Mouse (Mus musculus): ENCODE measurements around the gene Fmc1.
"Not testable (repeated sequence)": the region's sequence is repeated elsewhere in the genome, so short reads cannot be mapped to it uniquely, and the experiment has no call there.

Fmc1 gene

DNA sequence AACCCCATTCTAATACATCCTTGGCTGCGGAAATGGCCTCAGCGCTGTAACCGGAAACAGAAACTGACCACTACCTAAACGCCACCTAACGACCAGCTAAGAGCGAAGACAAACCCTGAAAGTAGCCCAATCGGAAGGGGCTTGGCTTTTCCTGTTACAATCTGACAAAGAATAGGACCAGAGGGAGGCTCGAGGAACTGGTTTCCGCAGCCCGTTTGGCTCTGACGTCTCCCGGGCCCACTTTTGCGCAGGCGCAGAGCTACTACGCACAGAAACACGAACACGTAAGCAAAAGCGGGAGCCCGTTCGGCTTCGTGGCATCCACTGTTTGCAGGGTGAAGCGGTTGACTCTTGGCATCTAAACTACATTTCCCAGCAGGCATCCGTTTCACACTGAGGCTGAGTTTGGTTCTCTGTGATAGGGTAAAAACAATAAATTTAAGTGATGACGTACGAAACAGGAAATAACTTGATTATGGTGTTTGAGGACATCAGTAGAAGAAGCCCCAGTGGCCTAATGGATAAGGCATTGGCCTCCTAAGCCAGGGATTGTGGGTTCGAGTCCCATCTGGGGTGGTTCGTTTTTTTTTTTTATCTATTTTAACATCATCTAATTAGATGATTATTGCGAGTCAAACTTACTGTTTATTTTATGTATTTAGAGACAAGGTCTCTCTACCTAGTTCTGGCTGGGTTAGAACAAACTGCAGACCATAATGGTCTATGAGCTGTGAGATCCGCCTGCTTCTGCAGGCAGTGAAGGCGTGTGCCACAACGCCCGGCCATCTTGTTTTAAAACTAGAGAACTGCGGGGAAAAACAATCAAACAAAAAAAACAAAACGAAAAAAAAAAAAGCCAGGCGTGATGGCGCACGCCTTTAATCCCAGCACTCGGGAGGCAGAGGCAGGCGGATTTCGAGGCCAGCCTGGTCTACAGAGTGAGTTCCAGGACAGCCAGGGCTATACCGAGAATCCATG is at the start of gene Fmc1:
Gene Fmc1, plus strand, starts transcription at position 75 of the 978 bp plus-strand sequence.
- peak; percentile 98 to 99 for DNase-seq (ENCODE audit: low spot score in 2 of 2)

DNA sequence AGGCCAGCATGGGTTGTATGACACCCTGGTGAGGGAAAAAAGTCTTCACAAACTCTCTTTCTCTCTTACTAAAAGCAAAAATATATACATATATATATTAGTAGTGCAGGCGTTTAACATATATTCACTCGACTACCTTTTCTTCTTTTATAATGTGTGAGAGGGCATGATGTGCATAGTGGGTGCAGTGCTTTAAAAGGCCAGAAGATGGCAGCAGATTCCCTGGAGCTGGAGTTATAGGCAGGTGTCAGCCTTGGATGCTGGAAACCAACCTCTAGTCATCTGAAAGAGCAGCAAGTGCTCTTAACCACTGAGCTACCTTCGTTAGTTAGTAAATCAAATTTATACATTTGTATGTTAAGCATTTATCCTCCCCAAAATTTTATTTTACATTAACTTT is 40.8 kb upstream of the Fmc1 start:
- DNase-seq (ENCODE audit: low spot score in 2 of 2): peak; percentile 20 to 37

DNA sequence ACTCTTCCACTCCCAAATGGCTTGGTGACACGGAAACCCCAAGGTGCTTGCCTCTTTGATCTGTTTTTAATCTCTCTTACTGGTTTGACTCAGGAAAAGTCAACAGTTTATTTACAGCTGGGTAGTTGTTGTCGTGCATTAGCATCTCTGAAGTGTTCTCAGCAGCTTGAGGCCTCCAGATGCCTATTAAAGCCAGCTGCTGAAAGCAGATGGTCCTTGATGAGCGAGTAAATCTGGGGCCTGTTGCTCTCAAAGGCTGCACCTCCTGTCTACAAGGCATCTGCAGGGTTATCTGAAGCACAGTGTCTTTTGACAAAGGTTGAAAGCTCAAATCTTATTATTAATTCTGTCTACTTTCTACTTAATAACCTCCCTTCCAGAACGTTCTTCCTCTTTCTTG is 37.7 kb upstream of the Fmc1 start:
- DNase-seq (ENCODE audit: low spot score in 2 of 2): no peak

DNA sequence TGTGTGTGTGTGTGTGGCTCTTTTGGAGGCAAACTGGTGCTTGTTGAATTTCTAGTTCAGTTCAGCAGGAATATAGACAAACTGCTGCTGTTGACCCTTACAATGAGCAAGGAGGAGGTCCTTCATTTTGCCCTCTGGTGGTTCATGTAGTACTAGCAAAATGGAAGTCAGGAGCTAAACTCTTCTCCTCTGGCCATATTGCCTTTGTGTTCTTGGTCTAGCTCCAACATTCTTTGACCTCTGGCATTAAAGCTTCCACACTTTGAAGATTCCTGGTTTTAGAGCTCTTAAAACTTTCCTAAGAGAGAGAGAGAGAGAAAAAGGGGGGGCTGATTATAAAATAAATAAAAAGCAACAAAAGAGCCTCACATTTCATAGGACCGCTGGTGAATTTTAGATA is 21.2 kb upstream of the Fmc1 start:
- DNase-seq (ENCODE audit: low spot score in 2 of 2): no peak

DNA sequence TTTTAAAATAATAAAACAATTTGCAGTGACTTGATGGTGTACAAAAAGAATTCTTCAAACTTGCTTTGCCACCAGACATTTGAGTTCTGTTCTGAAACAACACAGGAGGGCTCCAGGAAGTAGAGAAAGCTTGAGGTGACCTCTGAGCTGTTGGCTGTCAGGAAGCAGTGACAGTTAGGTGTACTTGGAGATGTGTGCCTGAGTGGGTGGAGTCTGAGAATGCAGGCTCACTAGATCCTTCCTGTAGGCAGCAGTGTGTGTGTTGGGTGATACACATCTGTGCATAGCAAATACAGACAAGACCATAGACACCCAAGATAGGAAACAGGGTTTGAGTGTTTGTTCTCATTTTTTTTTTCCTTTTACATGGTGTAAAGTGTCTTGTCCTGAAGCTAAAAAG is 20.5 kb upstream of the Fmc1 start:
- DNase-seq (ENCODE audit: low spot score in 2 of 2): no peak

DNA sequence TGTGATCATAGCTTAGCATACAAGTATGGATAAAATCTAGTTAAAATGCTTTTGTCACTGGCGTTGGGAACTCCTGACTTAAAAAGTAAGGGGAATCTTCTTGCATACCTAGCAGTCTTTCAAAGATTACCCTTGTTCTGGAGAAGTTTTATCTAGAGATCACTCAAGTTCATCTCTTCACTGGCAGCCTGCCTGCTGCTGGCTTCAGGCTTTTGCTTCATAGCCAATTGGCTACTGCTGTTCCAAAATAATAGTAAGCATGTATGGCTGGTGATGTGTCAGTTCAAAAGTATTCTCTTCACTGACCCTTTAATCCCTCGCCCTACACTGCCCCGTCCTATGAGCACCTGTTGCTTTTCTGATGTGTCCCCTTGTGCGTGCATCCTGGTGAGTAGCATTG is 18.1 kb upstream of the Fmc1 start:
- DNase-seq (ENCODE audit: low spot score in 2 of 2): no peak

DNA sequence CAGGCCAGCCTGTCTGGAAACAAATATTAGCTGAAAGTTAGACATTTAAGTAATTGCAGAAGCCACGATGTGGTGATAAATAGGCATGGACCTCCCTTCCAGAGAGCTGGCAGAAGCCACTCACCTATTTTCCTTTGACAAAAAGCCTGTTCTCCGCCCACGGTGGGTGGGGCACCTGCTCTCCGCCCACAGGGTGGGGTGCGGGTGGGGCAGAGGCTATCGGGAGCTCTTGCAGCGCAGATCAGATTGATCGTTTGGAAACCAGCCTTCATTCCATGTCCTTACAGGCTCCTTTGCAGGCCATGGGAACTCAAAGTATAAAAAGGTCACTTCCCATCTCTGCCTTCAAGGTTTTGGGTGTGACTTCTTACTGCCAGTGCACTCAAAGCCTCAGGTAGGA is 9.5 kb upstream of the Fmc1 start:
- DNase-seq (ENCODE audit: low spot score in 2 of 2): peak in 1 of 2 experiments; percentile 27

DNA sequence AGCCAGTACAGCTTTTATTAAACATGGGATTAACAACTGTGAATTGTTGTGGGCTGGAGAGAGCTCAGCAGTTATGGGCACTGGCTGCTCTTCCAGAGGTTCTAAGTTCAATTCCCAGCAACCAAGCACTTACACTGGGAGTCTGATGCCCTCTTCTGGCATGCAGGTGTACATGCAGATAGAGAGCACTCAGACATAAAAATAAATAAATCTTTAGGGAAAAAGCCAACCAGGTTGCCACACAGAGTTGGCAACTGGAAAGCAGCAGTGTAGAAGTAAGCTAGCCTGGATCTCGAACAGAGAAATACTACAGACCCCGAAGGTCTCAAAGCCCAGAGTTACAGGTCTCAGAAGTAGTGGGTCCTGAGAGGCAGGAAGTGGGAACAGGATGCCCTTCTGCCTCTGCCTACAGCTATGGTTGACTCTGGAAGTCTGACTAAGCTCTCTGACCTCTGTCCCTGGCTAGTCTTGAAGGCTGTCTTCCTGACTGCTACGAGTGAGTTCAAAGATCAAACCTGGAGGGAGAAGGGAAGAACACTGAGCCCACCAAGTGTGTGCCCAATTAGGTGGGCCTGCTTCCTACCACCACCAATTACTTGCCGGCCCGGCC is 2.0 kb upstream of the Fmc1 start:
- DNase-seq (ENCODE audit: low spot score in 2 of 2): peak in 1 of 2 experiments; percentile 12

DNA sequence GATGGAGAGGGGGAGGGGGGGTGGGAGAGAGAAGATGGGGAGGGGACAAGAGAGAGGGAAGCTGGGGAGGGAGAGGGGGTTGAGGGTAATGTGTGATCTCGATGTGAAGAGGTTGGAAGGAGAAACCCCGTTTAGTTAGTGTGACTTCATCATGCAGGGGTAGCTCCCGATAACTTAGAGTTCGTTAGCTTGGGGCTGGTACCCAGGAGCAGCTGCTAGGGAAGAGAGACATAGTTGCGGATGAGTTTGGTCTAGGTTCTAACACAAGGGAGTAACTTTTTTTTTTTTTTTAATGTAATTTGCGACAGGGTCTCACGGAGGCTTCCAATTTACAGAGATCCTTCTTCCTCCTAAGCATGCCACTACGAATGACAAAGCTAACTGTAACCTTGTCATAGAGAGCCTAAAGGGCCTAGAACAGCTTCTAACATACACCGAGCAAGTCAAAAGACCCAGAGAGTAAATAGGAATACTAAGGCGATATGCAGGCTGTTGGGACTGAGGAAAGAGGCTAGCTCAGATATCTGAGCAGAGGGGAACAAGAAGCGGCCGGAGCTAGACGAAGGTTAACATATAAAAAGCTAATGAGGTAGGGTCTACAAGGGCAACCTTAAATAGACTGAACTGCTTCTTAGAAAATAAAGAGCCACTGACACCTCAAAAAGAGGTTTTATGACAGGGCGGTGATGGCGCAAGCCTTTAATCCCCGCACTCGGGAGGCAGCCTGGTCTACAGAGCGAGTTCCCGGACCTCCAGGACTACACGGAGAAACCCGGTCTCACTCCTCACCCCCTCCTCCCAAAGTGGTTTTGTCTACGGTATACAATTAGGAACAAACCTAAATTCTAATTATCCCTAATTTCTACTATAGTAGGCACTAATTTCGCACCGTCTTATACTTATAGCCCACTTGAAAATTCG is 542 bp upstream of the Fmc1 start:
- peak in 1 of 2 experiments; percentile 13 for DNase-seq (ENCODE audit: low spot score in 2 of 2)

DNA sequence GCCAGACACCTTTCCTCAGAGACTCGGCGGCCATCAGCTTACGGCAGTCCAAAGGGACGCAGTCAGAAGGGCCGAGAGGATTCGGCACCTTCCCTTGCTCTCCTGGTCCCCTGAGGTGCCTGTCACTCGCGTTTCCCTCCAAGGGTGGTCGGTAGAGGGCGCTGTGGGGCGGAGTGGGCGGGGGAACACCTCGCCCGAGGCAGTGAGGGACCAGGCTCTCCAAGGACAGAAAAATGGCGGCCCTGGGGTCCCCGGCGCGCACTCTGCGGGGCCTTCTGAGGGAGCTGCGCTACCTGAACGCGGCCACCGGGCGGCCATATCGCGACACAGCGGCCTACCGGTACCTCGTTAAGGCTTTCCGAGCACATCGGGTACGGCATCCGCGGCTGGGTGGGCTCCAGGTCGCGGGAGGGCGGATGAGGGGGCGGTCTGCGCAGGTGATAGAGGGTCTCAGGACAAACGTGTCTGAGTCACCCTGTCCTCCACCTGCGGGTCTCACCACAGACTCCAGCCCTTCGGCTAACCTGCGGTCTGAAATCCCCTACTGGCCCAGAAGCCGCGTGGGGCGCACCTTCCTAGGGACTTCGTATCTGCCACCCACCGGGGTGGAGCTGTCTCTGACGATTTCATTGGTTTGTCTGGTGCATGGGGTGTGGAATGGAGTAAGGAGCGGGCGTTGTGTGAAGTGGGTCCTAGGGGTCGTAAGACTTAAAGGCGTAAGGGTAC is 1.5 kb downstream of the Fmc1 start:
- peak; percentile 95 to 97 for DNase-seq (ENCODE audit: low spot score in 2 of 2)

DNA sequence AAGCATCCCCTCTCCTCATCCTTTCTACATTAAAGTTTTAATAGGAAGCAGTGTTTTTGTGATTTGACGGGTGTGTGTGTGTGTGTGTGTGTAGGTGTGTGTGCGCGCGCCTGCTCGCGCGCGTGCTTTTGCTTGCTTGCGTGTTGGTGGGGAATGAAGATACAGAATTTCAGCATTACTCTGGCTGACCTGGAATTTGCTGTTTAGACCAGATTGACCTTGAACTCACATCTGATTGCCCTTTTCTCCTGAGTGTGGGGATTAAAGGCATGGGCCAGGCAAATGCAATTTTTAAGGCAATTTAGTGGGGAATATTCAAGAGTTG is 2.0 kb downstream of the Fmc1 start:
- DNase-seq (ENCODE audit: low spot score in 2 of 2): no peak

DNA sequence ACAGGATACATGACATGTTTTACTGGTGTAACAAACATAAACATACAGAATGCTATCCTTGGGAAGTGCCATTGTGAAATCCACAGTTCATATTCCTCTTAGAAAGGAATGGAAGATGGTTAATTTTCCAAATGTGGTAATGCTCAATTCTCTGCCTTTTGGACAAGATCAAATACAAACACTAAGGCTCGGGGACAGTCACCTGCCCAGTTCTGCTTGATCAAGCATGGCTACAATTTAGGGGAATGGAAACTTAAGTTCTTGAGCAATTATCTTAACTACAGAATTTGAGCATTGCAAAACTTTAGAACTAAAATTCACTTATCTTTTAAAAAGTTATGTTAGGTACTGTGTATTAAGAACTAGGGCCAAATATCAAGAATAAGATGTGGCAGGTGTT is 2.5 kb downstream of the Fmc1 start:
- DNase-seq (ENCODE audit: low spot score in 2 of 2): no peak

DNA sequence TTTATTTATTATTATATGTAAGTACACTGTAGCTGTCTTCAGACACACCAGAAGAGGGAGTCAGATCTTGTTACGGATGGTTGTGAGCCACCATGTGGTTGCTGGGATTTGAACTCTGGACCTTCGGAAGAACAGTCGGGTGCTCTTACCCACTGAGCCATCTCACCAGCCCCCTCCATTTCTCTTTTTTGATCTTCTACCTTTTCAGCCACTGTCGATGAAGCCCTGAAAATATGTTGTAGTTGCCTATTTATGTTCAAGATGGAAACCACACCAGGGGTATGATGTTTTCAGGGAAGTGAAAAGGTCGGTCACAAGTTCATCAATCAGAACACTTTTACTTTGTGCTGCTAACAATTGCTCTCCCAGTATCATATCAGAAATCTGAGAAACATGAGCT is 10.8 kb downstream of the Fmc1 start:
- DNase-seq (ENCODE audit: low spot score in 2 of 2): not testable (repeated sequence)

DNA sequence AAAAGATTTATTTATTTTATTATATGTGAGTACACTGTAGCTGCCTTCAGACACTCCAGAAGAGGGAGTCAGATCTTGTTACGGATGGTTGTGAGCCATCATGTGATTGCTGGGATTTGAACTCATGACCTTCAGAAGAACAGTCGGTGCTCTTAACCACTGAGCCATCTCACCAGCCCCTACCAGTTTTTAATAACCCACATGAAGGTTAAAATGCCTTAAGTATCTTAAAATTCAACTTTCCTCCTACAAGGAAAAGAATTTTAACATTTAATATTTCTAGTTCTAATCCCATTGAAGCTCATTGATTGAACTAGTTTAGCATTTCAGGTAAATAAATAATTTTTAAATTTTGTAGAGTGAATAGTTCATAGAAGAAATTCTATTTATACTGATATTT is 13.7 kb downstream of the Fmc1 start:
- not testable (repeated sequence) for DNase-seq (ENCODE audit: low spot score in 2 of 2)

DNA sequence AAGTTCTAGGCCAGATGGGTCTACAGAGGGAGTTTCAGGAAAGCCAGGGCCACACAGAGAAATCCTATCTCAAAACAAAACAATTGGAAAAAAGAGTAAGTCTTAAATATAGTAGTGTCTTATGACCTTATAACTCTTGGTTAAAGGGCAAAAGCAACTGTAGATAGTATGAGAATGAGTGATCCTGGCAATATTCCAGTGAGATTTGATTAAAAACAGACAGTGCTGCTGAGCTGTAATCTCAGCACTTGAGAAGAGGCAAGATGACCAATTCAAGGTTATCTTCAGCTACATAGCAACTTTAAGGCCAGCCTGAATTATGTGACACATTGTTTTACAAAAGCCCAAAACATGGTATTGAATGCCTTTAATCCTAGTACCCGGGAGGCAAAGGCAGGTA is 14.4 kb downstream of the Fmc1 start:
- no peak for DNase-seq (ENCODE audit: low spot score in 2 of 2)

DNA sequence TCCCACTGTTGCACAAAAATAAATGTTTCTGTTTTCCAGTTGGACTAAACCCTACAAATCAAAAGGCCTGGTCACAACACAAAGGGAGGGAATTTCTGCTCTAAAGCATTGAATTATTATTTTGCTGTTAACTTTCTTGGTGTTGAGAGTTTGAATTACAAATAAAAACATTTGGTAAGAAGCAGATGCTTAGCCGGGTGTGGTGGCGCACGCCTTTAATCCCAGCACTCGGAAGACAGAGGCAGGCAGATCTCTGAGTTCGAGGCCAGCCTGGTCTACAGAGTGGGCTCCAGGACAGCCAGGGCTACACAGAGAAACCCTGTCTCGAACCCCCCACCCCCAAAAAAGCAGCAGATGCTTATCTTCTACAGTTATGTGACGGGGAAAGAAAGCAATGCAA is 15.3 kb downstream of the Fmc1 start:
- not testable (repeated sequence) for DNase-seq (ENCODE audit: low spot score in 2 of 2)

DNA sequence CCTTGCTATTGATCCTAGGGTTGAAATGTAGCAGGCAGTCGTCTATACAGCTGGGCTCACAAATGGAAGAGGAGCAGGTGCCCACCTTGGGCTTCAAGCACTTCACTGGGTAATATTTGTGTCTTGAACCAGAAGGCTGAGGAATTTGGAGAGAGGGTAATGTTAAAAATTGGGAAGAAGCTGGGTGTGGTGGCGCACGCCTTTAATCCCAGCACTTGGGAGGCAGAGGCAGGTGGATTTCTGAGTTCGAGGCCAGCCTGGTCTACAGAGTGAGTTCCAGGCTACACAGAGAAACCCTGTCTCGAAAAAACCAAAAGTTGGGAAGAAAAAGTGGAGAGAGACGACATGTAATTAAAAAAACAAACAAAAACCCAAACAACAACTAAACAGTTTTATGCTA is 16.5 kb downstream of the Fmc1 start:
- DNase-seq (ENCODE audit: low spot score in 2 of 2): not testable (repeated sequence)

DNA sequence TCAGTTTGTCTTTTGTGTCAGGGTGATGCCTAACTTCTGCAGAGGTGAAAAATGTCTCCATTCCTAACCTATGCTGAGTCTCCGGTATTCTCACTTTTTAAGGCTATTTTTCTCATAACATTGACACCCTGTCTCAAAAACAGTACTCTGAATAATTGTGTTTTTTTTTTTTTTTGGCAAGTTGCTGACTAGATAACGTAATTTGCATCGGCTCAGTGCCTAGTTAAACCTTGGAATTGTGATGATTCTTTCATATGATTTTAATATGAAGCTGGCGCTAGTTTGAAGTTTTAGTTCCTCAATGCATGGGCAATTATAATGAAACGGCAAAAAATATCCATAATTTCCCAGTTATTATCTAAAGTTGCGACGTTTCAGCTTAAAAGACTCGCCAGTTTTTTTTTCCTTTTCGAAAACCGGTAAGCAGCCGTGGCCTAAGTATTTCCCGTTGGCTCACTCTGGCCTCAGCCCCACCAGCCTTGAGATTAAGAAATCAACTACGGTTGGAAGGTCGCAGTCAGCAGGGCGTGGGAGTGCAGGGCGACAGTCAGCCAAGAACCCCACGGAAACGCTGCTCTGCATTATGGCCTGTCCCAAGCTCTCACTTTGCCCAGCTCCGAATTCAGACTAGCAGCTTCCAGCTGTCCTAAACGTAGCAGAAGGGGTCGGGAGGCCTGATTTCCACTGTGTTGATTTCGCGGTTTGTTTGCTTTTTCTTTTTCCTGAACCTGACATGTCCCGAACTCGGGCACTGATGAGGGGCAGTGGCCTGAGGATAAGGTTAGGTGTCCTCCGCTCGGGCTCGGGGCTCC is 17.2 kb downstream of the Fmc1 start:
- DNase-seq (ENCODE audit: low spot score in 2 of 2): peak; percentile 72 to 80

DNA sequence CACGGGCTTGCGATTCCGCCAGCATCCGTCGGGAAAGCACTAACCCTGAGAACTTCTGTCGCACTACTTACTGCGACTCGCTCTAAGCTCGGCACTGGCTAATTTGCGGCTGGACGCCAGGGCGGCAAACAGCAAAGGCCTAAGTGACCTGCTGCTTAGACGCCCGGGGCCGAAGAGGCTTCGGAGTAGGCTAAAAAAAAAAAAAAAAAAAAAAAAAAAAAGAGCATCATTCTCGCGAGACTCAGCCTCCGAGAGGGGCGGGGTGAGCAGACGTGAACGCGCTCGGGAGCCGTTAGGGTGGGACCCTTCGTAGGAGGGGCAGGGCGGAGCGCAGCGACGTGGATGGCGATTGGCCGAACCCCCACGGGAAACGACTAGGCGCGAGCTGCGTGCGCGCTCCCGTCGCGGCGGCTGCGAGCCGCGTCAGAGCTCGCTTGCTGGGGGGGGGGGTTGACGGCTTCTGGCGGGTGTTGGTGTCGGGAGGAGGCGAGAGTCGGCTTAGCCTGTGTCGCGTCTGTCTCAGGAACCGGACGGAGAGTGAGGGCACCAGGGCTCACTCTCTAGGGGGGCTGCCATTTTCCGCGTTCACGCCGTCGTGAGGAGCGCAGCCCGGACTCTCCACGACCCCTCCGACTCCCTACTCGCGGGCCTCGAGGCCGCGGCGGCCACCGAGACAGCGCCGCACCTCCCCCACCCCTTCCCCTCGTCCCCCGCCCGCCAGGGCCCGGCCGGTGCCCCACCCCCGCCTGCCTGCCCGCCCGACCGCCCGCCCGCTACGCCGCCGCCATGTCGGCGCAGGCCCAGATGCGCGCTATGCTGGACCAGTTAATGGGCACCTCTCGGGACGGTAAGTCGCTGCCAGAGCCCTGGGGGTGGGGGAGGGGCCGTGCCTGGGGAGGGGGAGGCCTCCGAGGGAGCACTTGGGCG is 18.0 kb downstream of the Fmc1 start, which contains the start of gene Luc7l2:
Gene Luc7l2, plus strand, starts transcription at position 273 of the 927 bp plus-strand sequence.
- DNase-seq (ENCODE audit: low spot score in 2 of 2): peak; percentile 96

Data from spleen, postnatal 36 days (tissue).